Mouse (Mus musculus): ENCODE data around the gene Midn.
"Not testable (repeated sequence)": the region's sequence is repeated elsewhere in the genome, so short reads cannot be mapped to it uniquely, and the experiment has no call there.

The Midn gene

GRCm38 (mm10) chr10:80157141-80157929, 9.3 kb downstream of the Midn start:
- no peak for DNase-seq (ENCODE audit: low spot score in 2 of 2)

DNA sequence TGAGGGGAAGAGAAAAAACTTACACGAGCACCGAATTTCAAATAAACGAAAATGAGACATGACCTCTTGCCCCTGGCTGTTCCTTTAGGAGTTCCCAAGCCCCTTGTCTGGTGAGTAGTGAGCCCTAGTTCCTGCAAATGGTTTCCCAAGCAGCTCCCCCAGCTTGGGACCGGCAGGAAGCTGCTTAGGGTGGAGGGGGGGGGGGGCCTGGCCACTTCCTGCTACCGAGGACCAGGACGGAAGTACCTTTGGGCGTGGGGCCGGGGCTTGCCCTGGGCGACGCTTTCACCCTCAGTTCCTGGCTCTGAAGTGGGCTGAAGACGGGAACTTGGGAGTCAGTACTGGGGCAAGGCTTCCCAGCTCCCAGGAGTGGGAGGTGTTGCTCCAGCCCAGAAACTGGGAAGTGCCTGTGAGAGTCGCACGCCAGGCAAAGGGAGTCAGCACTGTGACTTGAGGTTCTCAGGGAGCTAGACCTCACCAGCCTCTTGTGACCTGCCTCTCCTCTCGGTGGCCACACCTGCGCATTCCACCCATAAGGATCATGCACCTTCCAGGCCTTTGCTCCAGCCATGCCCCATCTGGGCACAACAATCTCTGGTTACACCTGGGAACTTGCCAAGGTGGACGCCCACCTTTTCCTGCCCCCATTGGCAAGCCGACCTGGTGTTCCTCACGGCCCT, 10.4 kb downstream of the Midn start:
- DNase-seq (ENCODE audit: low spot score in 2 of 2), result peak; percentile 71 to 72

GRCm38 (mm10) chr10:80159021-80159560, 11.0 kb downstream of the Midn start:
- DNase-seq (ENCODE audit: low spot score in 2 of 2), result no peak

- DNase-seq (ENCODE audit: low spot score in 2 of 2), result peak; percentile 99 to 100
These were observed 11.7 kb downstream of the Midn start for GRCm38 (mm10) chr10:80159561-80160454.

DNA sequence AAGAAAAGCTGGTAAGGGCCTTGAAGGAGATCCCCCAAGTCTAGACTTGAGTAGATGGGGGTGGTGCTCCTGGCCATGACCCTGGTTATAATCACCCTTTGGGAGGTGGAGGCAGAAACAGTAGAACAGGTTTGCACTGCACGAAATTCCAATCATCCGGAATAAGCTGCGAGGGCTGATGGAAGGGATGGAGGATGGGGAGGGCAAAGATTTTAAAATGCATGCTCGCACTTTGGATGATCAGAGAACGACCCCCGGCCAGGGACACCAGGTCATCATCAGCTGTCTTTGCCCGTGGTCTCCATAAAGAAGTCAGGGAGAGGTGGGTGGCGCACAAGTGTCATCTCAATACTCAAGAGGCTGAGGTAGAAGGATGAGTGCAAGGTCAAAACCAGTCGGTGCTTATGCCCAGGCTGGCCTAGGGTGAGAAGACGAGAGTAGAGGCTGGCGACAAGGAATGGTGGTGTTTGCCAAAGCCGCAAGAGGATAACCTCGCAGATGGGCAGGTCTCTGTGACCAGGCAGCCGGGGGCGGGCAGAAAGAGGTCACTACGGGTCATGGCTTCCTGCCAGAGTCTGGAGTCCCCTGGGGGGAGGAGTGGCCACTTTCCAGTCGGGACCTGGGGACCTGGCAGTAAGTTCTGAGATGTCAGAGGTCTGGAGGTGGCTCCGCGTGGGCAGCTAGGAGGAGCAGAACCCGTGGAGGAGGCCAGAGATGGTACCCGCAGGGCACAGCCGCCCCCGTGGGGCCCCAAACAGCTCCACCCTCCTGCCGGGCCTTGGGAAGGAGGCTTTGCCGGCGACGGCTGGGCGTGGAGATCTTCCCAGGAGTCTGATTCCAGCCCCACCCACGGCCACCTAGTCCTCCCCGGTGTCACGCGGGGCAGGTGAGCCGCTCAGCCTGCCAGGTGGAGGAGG, 12.6 kb downstream of the Midn start:
- peak; percentile 71 to 76 for DNase-seq (ENCODE audit: low spot score in 2 of 2)

- no peak for DNase-seq (ENCODE audit: low spot score in 2 of 2)
These were observed 13.6 kb downstream of the Midn start for GRCm38 (mm10) chr10:80161522-80162242.

DNA sequence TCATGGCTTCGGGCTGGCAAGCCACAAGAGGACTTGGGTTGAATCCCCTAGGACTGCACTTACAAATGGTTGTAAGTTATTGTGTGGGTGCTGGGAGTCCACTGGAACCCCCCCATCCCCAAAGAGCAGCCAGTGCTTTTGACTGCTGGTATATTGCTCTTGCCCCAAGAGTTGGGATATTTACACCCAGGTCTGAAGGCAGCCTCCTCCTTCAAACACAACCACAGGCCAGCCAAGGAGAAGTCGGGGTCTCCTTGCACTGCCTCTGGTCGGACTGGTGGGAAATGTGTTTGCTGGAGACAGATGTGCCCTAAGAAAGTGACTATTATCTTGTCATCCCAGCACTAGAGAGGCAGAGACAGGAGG, 14.2 kb downstream of the Midn start:
- no peak for DNase-seq (ENCODE audit: low spot score in 2 of 2)

- no peak for DNase-seq (ENCODE audit: low spot score in 2 of 2)
These were observed 14.7 kb downstream of the Midn start for GRCm38 (mm10) chr10:80162716-80163299.

- no peak for DNase-seq (ENCODE audit: low spot score in 2 of 2)
These were observed 15.6 kb downstream of the Midn start for GRCm38 (mm10) chr10:80163721-80164120.

DNA sequence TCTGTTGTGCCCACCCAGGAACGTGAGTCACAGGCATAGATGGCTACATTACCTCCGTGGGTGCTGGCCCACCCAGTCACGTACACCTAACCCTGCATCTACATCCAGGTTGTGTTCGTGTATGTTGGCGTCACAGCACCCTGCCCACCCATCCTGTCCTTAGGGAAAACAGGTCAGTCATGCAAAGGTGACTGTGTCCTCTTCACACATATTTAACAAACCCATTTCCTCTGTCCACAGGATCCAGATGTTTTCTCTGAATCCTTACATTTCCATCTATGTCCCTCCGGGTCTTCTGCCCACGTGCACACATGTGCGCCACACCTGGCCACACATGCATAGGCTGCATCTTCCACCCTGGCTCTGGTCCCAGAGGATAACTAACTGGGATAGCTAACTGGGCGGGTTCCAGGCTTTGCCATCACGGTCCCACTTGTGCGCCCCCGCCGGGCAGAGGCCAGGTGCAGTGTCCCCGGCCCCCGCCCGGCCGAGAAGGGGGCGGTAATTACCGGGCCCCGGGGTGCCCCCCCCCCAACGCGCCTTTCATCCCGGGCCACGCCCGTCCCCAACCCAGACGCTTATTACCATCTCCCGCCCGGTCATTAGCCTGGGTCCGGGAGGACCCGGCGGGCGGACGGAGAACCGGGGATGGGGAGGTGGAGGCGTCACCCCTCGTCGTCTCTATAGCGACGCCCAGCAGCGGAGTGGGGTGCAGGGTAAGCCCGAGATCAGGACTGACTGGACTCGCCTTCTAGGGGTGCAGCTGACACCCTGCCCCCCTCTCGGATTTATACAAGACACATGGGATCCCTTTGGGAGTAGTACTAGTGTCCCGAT, 16.3 kb downstream of the Midn start:
- no peak for DNase-seq (ENCODE audit: low spot score in 2 of 2)

- DNase-seq (ENCODE audit: low spot score in 2 of 2), result peak; percentile 96
These were observed 16.9 kb downstream of the Midn start for GRCm38 (mm10) chr10:80164998-80165344.

DNA sequence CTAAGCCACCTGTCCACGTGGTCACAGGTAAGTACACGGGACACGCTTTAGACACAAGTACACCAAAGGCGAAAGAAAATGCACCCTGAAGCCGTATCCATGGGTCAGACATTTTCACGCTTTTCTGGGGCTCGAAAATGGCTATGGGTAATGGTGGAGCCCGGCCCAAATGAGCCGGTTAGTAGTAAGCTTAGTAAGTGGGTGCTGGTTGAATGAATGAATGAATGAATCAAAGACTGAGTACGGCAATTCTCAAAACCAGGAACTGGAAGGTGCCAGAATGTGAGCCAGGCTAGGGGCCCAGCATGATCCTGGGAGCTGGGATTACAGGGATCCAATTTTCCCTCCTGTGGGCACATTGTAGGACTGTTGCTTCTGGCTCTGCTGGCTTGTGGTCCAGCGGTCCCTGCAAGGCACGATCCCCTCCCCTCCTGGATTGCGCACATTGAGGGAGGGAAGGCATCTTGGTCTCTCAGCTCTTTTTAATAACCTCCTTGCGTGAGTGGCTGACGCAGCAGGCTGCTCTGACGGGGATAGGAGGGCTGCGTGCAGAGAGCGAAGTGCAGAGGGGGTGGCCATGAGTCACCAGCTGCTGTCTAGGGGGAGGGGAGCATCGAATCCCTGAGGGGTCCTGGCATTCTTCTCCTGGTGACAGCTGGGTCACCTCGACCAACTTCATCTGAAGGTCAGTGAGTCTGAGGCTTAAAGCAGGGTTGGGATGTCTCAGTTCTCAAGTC, 17.5 kb downstream of the Midn start, which contains the start of gene Cirbp:
TSS of gene Cirbp (plus strand) at position 594 of the 737 bp plus-strand sequence.
- no peak for DNase-seq (ENCODE audit: low spot score in 2 of 2)

GRCm38 (mm10) chr10:80166136-80166535, 18.1 kb downstream of the Midn start:
- DNase-seq (ENCODE audit: low spot score in 2 of 2), result not testable (repeated sequence)

DNA sequence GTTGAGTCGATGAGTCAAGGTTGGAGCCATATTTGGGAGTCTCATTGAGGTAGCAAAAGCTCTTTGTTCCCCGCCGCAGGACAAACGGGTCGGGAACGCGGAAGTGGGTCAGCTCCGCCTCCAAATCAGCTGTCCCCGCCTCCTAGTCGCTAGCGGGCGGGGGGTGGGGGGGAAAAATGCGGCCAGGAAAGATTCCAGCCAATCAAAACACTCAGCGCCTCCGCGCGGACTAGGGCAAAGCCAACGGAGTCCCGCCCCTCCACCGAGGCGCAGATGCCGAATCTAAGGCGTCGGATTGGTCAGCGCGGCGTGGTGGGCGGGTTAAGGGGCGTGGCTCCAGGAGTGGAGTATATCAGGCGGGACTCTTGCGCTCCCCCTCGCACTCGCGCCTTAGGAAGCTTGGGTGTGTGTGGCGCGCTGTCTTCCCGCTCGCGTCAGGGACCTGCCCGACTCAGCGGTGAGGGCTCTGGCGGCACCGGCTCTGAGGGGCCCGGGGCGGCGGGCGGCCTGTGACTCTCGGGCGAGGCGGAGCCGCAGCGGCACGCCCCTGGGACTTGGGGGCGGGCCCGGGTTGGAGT, 19.5 kb downstream of the Midn start:
- peak; percentile 99 for DNase-seq (ENCODE audit: low spot score in 2 of 2)

DNA sequence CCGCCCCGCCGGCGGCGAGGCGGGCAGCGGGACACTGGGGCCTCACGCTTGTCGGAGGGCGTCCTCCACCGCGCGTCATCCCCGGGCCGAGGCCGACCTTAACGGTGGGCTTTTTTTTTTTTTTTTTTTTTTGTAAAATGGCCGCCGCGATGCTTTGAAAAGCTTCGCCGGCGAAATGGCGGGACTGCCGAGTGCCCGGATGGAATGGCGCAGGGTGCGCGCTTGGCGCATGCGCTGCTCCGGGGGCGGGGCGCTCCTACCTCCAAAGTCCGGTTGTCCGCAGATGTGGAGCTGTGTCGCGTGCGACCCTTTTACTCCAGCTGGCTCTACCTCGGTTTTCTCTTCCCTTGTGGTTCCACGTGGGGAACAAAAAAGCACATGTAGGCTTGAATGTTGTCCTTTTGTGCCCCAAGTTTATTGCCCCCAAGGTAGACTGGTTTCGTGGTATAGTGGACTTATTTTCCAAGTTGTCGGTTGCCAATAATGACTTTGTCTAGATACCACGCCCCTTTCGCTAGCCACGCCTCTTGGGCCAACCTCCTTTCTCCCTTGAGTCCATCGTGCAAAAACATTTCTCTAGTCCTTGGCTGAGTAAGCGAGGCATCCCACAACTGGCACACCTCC, 20.1 kb downstream of the Midn start:
- DNase-seq (ENCODE audit: low spot score in 2 of 2), result peak; percentile 90

- DNase-seq (ENCODE audit: low spot score in 2 of 2), result no peak
These were observed 21.0 kb downstream of the Midn start for GRCm38 (mm10) chr10:80169070-80169469.

GRCm38 (mm10) chr10:80169651-80170050, 21.6 kb downstream of the Midn start:
- DNase-seq (ENCODE audit: low spot score in 2 of 2), result no peak

Measured in natural killer cell, adult 2 months (primary cell).